Mouse (Mus musculus) layer of hippocampus, adult 18-20 months (tissue): ENCODE data around the gene Faap24. TPM values are rescaled to one million over a fixed set of nuclear protein-coding genes. Genes with fewer than 3 reads are reported as not detected.
A peak's percentile ranks its signal among the peaks of the same experiment; 100 is the strongest.

Experiments used
- DNase-seq, 2 experiments: peaks; one replicate each; pipeline ENCODE4 v3.0.0; 2022; ENCODE audit warnings: low spot score in 2 of 2
- long read RNA-seq: library from polyadenylated mRNA; stranded (forward); transcript quantifications from one replicate; pipeline ENCODE4 v2.0.0, GENCODE M21; 2021
- total RNA-seq, 2 experiments: library from RNA; stranded (reverse); gene quantifications; 2 replicates each; pipeline ENCODE4 v1.2.3; 2021

Gene Faap24
- 1 to 10 TPM; 6.2 to 6.3 TPM for total RNA-seq
- long read RNA-seq, partial matches to known transcripts: 0 of 4 reads
- long read RNA-seq, other reads (novel, unspliced or antisense): 0 of 4 reads

GRCm38 (mm10) chr7:35396542-35397168, at the start of gene Faap24, which contains the start of gene Cep89:
TSS of gene Faap24 (minus strand) at chr7:35396836.
TSS of gene Cep89 (plus strand) at chr7:35397035.
- peak; percentile 97 to 99 for DNase-seq

GRCm38 (mm10) chr7:35435266-35435665, 38.6 kb upstream of the Faap24 start:
- DNase-seq: no peak

- DNase-seq: no peak
Measured at GRCm38 (mm10) chr7:35428146-35428545, 31.5 kb upstream of the Faap24 start.

GRCm38 (mm10) chr7:35423071-35423470, 26.4 kb upstream of the Faap24 start:
- no peak for DNase-seq

- no peak for DNase-seq
Measured at GRCm38 (mm10) chr7:35416654-35416948, 20.0 kb upstream of the Faap24 start.

- no peak for DNase-seq
Measured at GRCm38 (mm10) chr7:35415801-35416653, 19.4 kb upstream of the Faap24 start.

- DNase-seq: no peak
Measured at GRCm38 (mm10) chr7:35415226-35415625, 18.6 kb upstream of the Faap24 start.

GRCm38 (mm10) chr7:35401169-35401568, 4.5 kb upstream of the Faap24 start:
- DNase-seq: no peak

GRCm38 (mm10) chr7:35395734-35396456, 741 bp downstream of the Faap24 start:
- no peak for DNase-seq

- peak in 1 of 2 experiments; percentile 37 for DNase-seq
Measured at GRCm38 (mm10) chr7:35392935-35393334, 3.7 kb downstream of the Faap24 start.

- no peak for DNase-seq
Measured at GRCm38 (mm10) chr7:35388694-35389093, 7.9 kb downstream of the Faap24 start.

- DNase-seq: no peak
Measured at GRCm38 (mm10) chr7:35386525-35386952, 10.1 kb downstream of the Faap24 start.

- DNase-seq: no peak
Measured at GRCm38 (mm10) chr7:35382706-35383353, 13.8 kb downstream of the Faap24 start.

- DNase-seq: no peak
Measured at GRCm38 (mm10) chr7:35381861-35382260, 14.8 kb downstream of the Faap24 start.

GRCm38 (mm10) chr7:35380351-35380750, 16.3 kb downstream of the Faap24 start:
- no peak for DNase-seq

- DNase-seq: no peak
Measured at GRCm38 (mm10) chr7:35379492-35380119, 17.0 kb downstream of the Faap24 start.

GRCm38 (mm10) chr7:35376623-35377022, 20.0 kb downstream of the Faap24 start:
- no peak for DNase-seq

- DNase-seq: no peak
Measured at GRCm38 (mm10) chr7:35374265-35374664, 22.4 kb downstream of the Faap24 start.

- DNase-seq: no peak
Measured at GRCm38 (mm10) chr7:35373146-35373989, 23.3 kb downstream of the Faap24 start.

- DNase-seq: no peak
Measured at GRCm38 (mm10) chr7:35372483-35373017, 24.1 kb downstream of the Faap24 start.
